Comparison of ENCODE assay signal across 24 mouse cellular contexts in the genomic region with DNA sequence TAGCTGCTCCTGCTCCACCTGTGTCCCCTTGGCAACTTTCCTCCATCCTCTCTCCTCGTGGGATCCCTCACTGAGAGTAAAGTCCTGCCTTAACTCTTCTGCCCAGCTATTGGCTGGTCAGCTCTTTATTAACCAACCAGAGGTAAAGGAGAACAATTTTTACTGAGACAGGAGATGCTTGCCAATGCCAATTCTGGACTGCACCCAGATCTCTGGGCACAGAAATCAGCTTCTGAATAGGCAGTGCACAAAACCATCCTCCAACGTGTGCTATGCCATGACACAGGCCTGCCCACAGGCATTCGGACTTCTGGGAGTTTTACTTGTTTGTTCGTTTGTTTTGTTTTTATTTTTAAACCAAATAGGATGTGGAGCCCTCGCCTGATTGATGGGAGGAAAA. TPM values are rescaled to one million over a fixed set of nuclear protein-coding genes. Genes with fewer than 3 reads are reported as not detected.
DNase-seq lines count a peak whose midpoint lies in the region; ATAC-seq and TF ChIP-seq lines count a peak whose summit lies in the region.
"Had no signal": no experiment of that assay in that cellular context is flagged by ENCODE, and none has a peak within 500 bp of the region (broad histone marks: within the 10 kb centered on the region; RNA-seq: fewer than 3 reads in every experiment).

No protein-coding gene starts in this region.

- H3K4me1 ChIP-seq in forebrain, embryonic 14.5 days (ENCODE audit: control insufficient read depth, insufficient read depth, low read length): peaks cover 23% of the 10 kb centered on the region
- H3K4me1 ChIP-seq in forebrain, embryonic 16.5 days (replicated peaks; ENCODE audit: control insufficient read depth, insufficient read depth, low read length): peaks cover 21% of the 10 kb centered on the region
- H3K4me1 ChIP-seq in hindbrain, embryonic 15.5 days (replicated peaks): peaks cover 20% of the 10 kb centered on the region
- H3K4me1 ChIP-seq in hindbrain, embryonic 16.5 days (ENCODE audit: control insufficient read depth, insufficient read depth, low read depth, low read length): peaks cover 11% of the 10 kb centered on the region

- no peak for TF ChIP-seq POLR2A in brain, embryonic 14.5 days (IDR thresholded peaks at IDR 0.05; ENCODE audit: borderline replicate concordance, extremely low read depth, insufficient read depth, insufficient read length, poor library complexity, severe bottlenecking)

- DNase-seq in cerebellum, postnatal 10 days: peak; percentile 47 to 65
- no peak for DNase-seq in cerebellum, postnatal 4 days (ENCODE audit: low spot score in 2 of 2)
- no peak for DNase-seq in forebrain, embryonic 14.5 days (ENCODE audit: low spot score)
- DNase-seq in brain, embryonic 14.5 days (ENCODE audit: low read depth): peak; percentile 60
- DNase-seq: adrenal gland, adult 8-10 months; adrenal gland, postnatal 14 days; adrenal gland, postnatal 36 days; B cell, adult 2 months; cerebellum, adult 11 months; cerebellum, adult 18-20 months; cerebellum, adult 8-10 months; cerebellum, adult 9-11 months; forebrain, postnatal 0 days had no signal

- H3K36me3 ChIP-seq in forebrain, embryonic 14.5 days (ENCODE audit: control insufficient read depth, insufficient read depth, low read length): no peaks in the 10 kb centered on the region
- no peaks in the 10 kb centered on the region for H3K36me3 ChIP-seq in forebrain, embryonic 16.5 days (ENCODE audit: control insufficient read depth, insufficient read depth)
- H3K36me3 ChIP-seq in hindbrain, embryonic 15.5 days: no peaks in the 10 kb centered on the region
- no peaks in the 10 kb centered on the region for H3K36me3 ChIP-seq in hindbrain, embryonic 16.5 days (ENCODE audit: control insufficient read depth, insufficient read depth, low read length)
- H3K36me3 ChIP-seq: embryonic facial prominence, embryonic 10.5 days; embryonic facial prominence, embryonic 12.5 days; G1E had no signal

- H3K9me3 ChIP-seq in forebrain, embryonic 14.5 days (replicated peaks; ENCODE audit: control insufficient read depth, low read length): no peaks in the 10 kb centered on the region
- no peaks in the 10 kb centered on the region for H3K9me3 ChIP-seq in forebrain, embryonic 16.5 days (ENCODE audit: control insufficient read depth, low read length)
- no peaks in the 10 kb centered on the region for H3K9me3 ChIP-seq in hindbrain, embryonic 15.5 days
- H3K9me3 ChIP-seq in hindbrain, embryonic 16.5 days (ENCODE audit: control insufficient read depth, low read length): no peaks in the 10 kb centered on the region
- H3K9me3 ChIP-seq: embryonic facial prominence, embryonic 10.5 days; embryonic facial prominence, embryonic 12.5 days; forebrain, embryonic 13.5 days; G1E had no signal

- H3K27me3 ChIP-seq in forebrain, embryonic 14.5 days (replicated peaks; ENCODE audit: control insufficient read depth, insufficient read depth, low read length): no peaks in the 10 kb centered on the region
- no peaks in the 10 kb centered on the region for H3K27me3 ChIP-seq in forebrain, embryonic 16.5 days (replicated peaks; ENCODE audit: control insufficient read depth, insufficient read depth, low read length)
- no peaks in the 10 kb centered on the region for H3K27me3 ChIP-seq in hindbrain, embryonic 15.5 days
- H3K27me3 ChIP-seq in hindbrain, embryonic 16.5 days (replicated peaks; ENCODE audit: control insufficient read depth, insufficient read depth, low read length): peaks cover 3% of the 10 kb centered on the region; the same call in 1 of the 2 replicates
- H3K27me3 ChIP-seq: forebrain, embryonic 13.5 days; Patski had no signal

- no peak overlapping the region for H3K4me3 ChIP-seq in forebrain, embryonic 14.5 days (ENCODE audit: low read depth, low read length)
- no peak overlapping the region for H3K4me3 ChIP-seq in forebrain, embryonic 16.5 days (replicated peaks; ENCODE audit: low read length)
- no peak overlapping the region for H3K4me3 ChIP-seq in hindbrain, embryonic 15.5 days
- H3K4me3 ChIP-seq in hindbrain, embryonic 16.5 days (ENCODE audit: low read length): no peak overlapping the region
- H3K4me3 ChIP-seq: embryonic facial prominence, embryonic 10.5 days; embryonic facial prominence, embryonic 12.5 days; forebrain, embryonic 13.5 days had no signal

- no peak overlapping the region for H3K4me2 ChIP-seq in forebrain, embryonic 14.5 days (ENCODE audit: low read length)
- no peak overlapping the region for H3K4me2 ChIP-seq in forebrain, embryonic 16.5 days (ENCODE audit: low read length)
- no peak overlapping the region for H3K4me2 ChIP-seq in hindbrain, embryonic 15.5 days
- no peak overlapping the region for H3K4me2 ChIP-seq in hindbrain, embryonic 16.5 days (ENCODE audit: low read length)
- H3K4me2 ChIP-seq: embryonic facial prominence, embryonic 12.5 days; forebrain, embryonic 13.5 days had no signal

- ATAC-seq in forebrain, embryonic 14.5 days: peak; percentile 6; the same call in 1 of the 2 replicates
- no peak for ATAC-seq in forebrain, embryonic 16.5 days
- ATAC-seq in hindbrain, embryonic 15.5 days (ENCODE audit: low FRiP score, low read depth): 0 out of 2 replicates have a peak, but pooled peaks have one; percentile 32
- no peak for ATAC-seq in hindbrain, embryonic 16.5 days
- ATAC-seq: activated CD4-positive, CD25-positive, alpha-beta regulatory T cell, adult 4 months; CD4-positive, CD25-positive, alpha-beta regulatory T cell, adult 4 months; forebrain, embryonic 13.5 days; forebrain, postnatal 0 days; Patski had no signal

- no peak overlapping the region for H3K9ac ChIP-seq in forebrain, embryonic 14.5 days (ENCODE audit: low read length)
- H3K9ac ChIP-seq in forebrain, embryonic 16.5 days (replicated peaks; ENCODE audit: low read depth, low read length): no peak overlapping the region
- H3K9ac ChIP-seq in hindbrain, embryonic 15.5 days: no peak overlapping the region
- no peak overlapping the region for H3K9ac ChIP-seq in hindbrain, embryonic 16.5 days (ENCODE audit: low read depth, low read length)
- H3K9ac ChIP-seq: embryonic facial prominence, embryonic 12.5 days; forebrain, embryonic 13.5 days; forebrain, postnatal 0 days had no signal

- TF ChIP-seq CTCF in brain, embryonic 14.5 days (IDR thresholded peaks at IDR 0.05; ENCODE audit: borderline replicate concordance, extremely low read depth, insufficient read depth, insufficient read length): no peak

- no peak overlapping the region for H3K27ac ChIP-seq in forebrain, embryonic 14.5 days (ENCODE audit: low read depth, low read length)
- H3K27ac ChIP-seq in forebrain, embryonic 16.5 days (ENCODE audit: low read length): no peak overlapping the region
- no peak overlapping the region for H3K27ac ChIP-seq in hindbrain, embryonic 15.5 days (replicated peaks)
- H3K27ac ChIP-seq in hindbrain, embryonic 16.5 days (ENCODE audit: low read depth, low read length): no peak overlapping the region
- H3K27ac ChIP-seq: embryonic facial prominence, embryonic 10.5 days; embryonic facial prominence, embryonic 12.5 days; forebrain, embryonic 13.5 days had no signal

- 66% methylated on average over 5 of the region's 5 CpGs for WGBS in forebrain, embryonic 14.5 days
- 51% methylated on average over 5 of the region's 5 CpGs for WGBS in forebrain, embryonic 16.5 days
- 73% methylated on average over 5 of the region's 5 CpGs for whole genome bisulfite sequencing in hindbrain, embryonic 15.5 days
- WGBS in hindbrain, embryonic 16.5 days: 71% methylated on average over 5 of the region's 5 CpGs

RNA-seq across cellular contexts. Expression of a gene that starts 13.0 kb away (rescaled TPM):
- 0.17 and 0.30 TPM in 2 replicates for polyA plus RNA-seq in forebrain, embryonic 14.5 days (2014; fragmentation: Nextera tagmentation; extraction: Ambion mirVana)
- 0.11 TPM in 1 of 2 replicates, not detected in the other for polyA plus RNA-seq in forebrain, embryonic 16.5 days (2015; fragmentation: Nextera tagmentation; extraction: Ambion mirVana)
- polyA plus RNA-seq in hindbrain, embryonic 15.5 days (2015; fragmentation: Nextera tagmentation; extraction: Ambion mirVana): not detected in 2 replicates
- 0.08 and 0.09 TPM in 2 replicates for polyA plus RNA-seq in hindbrain, embryonic 16.5 days (2015; fragmentation: Nextera tagmentation; extraction: Ambion mirVana)
- 0.43 and 0.44 TPM in 2 replicates for polyA plus RNA-seq in brain, embryonic 14.5 days (2012; rRNA removed)
- polyA plus RNA-seq: forebrain, embryonic 11.5 days; G1E had no signal

RNA-seq across cellular contexts. Expression of a gene that starts 59.5 kb away (rescaled TPM):
- polyA plus RNA-seq in forebrain, embryonic 14.5 days (2014; fragmentation: Nextera tagmentation; extraction: Ambion mirVana): not detected in 2 replicates
- not detected in 2 replicates for polyA plus RNA-seq in forebrain, embryonic 16.5 days (2015; fragmentation: Nextera tagmentation; extraction: Ambion mirVana)
- not detected in 2 replicates for polyA plus RNA-seq in hindbrain, embryonic 15.5 days (2015; fragmentation: Nextera tagmentation; extraction: Ambion mirVana)
- not detected in 2 replicates for polyA plus RNA-seq in hindbrain, embryonic 16.5 days (2015; fragmentation: Nextera tagmentation; extraction: Ambion mirVana)
- not detected in 2 replicates for polyA plus RNA-seq in brain, embryonic 14.5 days (2012; rRNA removed)
- polyA plus RNA-seq: activated CD4-positive, CD25-positive, alpha-beta regulatory T cell, adult 4 months; CD4-positive, CD25-positive, alpha-beta regulatory T cell, adult 4 months; forebrain, embryonic 13.5 days; forebrain, postnatal 0 days; G1E; Patski had no signal

Comparison
In these comparisons a context has a peak if more than half of its experiments do, and no peak if none do; other contexts are left out.
1. DNase-seq: peak in cerebellum, postnatal 10 days (2 of 2) and brain, embryonic 14.5 days (single experiment); none in cerebellum, postnatal 4 days (0 of 2) and forebrain, embryonic 14.5 days (single experiment).
2. ATAC-seq: peak in forebrain, embryonic 14.5 days (single experiment) and hindbrain, embryonic 15.5 days (single experiment); none in forebrain, embryonic 16.5 days (single experiment) and hindbrain, embryonic 16.5 days (single experiment).